Mouse (Mus musculus): ENCODE data around the gene Cep95.
"Not testable (repeated sequence)": the region's sequence is repeated elsewhere in the genome, so short reads cannot be mapped to it uniquely, and the experiment has no call there.

The Cep95 gene

GRCm38 (mm10) chr11:106776960-106777359 lies 12.1 kb upstream of the Cep95 start:
- DNase-seq (ENCODE audit: low read depth) = peak; percentile 51

GRCm38 (mm10) chr11:106777395-106777794 lies 11.7 kb upstream of the Cep95 start:
- no peak for DNase-seq (ENCODE audit: low read depth)

- DNase-seq (ENCODE audit: low read depth) = no peak
Observed at GRCm38 (mm10) chr11:106778132-106778531, 10.9 kb upstream of the Cep95 start.

- DNase-seq (ENCODE audit: low read depth) = no peak
Observed at GRCm38 (mm10) chr11:106778589-106779387, 10.3 kb upstream of the Cep95 start.

- DNase-seq (ENCODE audit: low read depth) = peak; percentile 94
Observed at GRCm38 (mm10) chr11:106779388-106780088, 9.5 kb upstream of the Cep95 start, which contains the start of gene Polg2. Gene Polg2 (minus strand): TSS chr11:106779537.

GRCm38 (mm10) chr11:106780089-106780425 lies 9.0 kb upstream of the Cep95 start:
- no peak for DNase-seq (ENCODE audit: low read depth)

GRCm38 (mm10) chr11:106780590-106781220 lies 8.3 kb upstream of the Cep95 start:
- no peak for DNase-seq (ENCODE audit: low read depth)

GRCm38 (mm10) chr11:106782271-106782670 lies 6.8 kb upstream of the Cep95 start:
- not testable (repeated sequence) for DNase-seq (ENCODE audit: low read depth)

GRCm38 (mm10) chr11:106782841-106783764 lies 5.9 kb upstream of the Cep95 start:
- no peak for DNase-seq (ENCODE audit: low read depth)

GRCm38 (mm10) chr11:106784476-106784875 lies 4.6 kb upstream of the Cep95 start:
- no peak for DNase-seq (ENCODE audit: low read depth)

GRCm38 (mm10) chr11:106785043-106785442 lies 4.0 kb upstream of the Cep95 start:
- DNase-seq (ENCODE audit: low read depth) = no peak

- DNase-seq (ENCODE audit: low read depth) = peak; percentile 90
Observed at GRCm38 (mm10) chr11:106787131-106788025, 1.7 kb upstream of the Cep95 start.

- peak; percentile 97 for DNase-seq (ENCODE audit: low read depth)
Observed at GRCm38 (mm10) chr11:106788026-106788774, 852 bp upstream of the Cep95 start.

GRCm38 (mm10) chr11:106789649-106790048 lies 597 bp downstream of the Cep95 start:
- DNase-seq (ENCODE audit: low read depth) = peak; percentile 69

- DNase-seq (ENCODE audit: low read depth) = peak; percentile 62
Observed at GRCm38 (mm10) chr11:106793846-106794245, 4.8 kb downstream of the Cep95 start.

- DNase-seq (ENCODE audit: low read depth) = no peak
Observed at GRCm38 (mm10) chr11:106795679-106796078, 6.6 kb downstream of the Cep95 start.

GRCm38 (mm10) chr11:106802069-106802627 lies 13.1 kb downstream of the Cep95 start:
- DNase-seq (ENCODE audit: low read depth) = no peak

- not testable (repeated sequence) for DNase-seq (ENCODE audit: low read depth)
Observed at GRCm38 (mm10) chr11:106807442-106807841, 18.4 kb downstream of the Cep95 start.

GRCm38 (mm10) chr11:106812410-106813136 lies 23.5 kb downstream of the Cep95 start:
- no peak for DNase-seq (ENCODE audit: low read depth)

All from 416B (cell line).